Mouse (Mus musculus): Measurements from ENCODE around the gene Abca4. TPM values are rescaled to one million over a fixed set of nuclear protein-coding genes. Genes with fewer than 3 reads are reported as not detected.
A peak's percentile ranks its signal among the peaks of the same experiment; 100 is the strongest.

Gene Abca4
- 1 to 10 TPM; 1.8 to 2.3 TPM for total RNA-seq (2021)
- long read RNA-seq, experiment 1, partial matches to known transcripts = 1 of 4 reads
- long read RNA-seq, experiment 1, other reads (novel, unspliced or antisense) = 2 of 4 reads
- long read RNA-seq, experiment 2, partial matches to known transcripts = 0 of 4 reads
- long read RNA-seq, experiment 2, other reads (novel, unspliced or antisense) = 3 of 4 reads

- DNase-seq = no peak
Measured at GRCm38 (mm10) chr3:122043799-122044547, at the start of gene Abca4. Gene Abca4, plus strand, starts transcription at chr3:122044443.

- no peak for DNase-seq
Measured at GRCm38 (mm10) chr3:121995125-121995524, 49.1 kb upstream of the Abca4 start.

- DNase-seq = no peak
Measured at GRCm38 (mm10) chr3:121999934-122000333, 44.3 kb upstream of the Abca4 start.

- DNase-seq = no peak
Measured at GRCm38 (mm10) chr3:122001568-122001967, 42.7 kb upstream of the Abca4 start.

- DNase-seq = no peak
Measured at GRCm38 (mm10) chr3:122009818-122010217, 34.4 kb upstream of the Abca4 start.

GRCm38 (mm10) chr3:122010292-122010691 lies 34.0 kb upstream of the Abca4 start:
- no peak for DNase-seq

GRCm38 (mm10) chr3:122012464-122012863 lies 31.8 kb upstream of the Abca4 start:
- no peak for DNase-seq

- no peak for DNase-seq
Measured at GRCm38 (mm10) chr3:122018421-122018820, 25.8 kb upstream of the Abca4 start.

GRCm38 (mm10) chr3:122019159-122019558 lies 25.1 kb upstream of the Abca4 start:
- DNase-seq = no peak

GRCm38 (mm10) chr3:122021029-122021652 lies 23.1 kb upstream of the Abca4 start:
- DNase-seq = no peak

- no peak for DNase-seq
Measured at GRCm38 (mm10) chr3:122022355-122022754, 21.9 kb upstream of the Abca4 start.

GRCm38 (mm10) chr3:122026676-122027075 lies 17.6 kb upstream of the Abca4 start:
- no peak for DNase-seq

- DNase-seq = no peak
Measured at GRCm38 (mm10) chr3:122027776-122028175, 16.5 kb upstream of the Abca4 start.

GRCm38 (mm10) chr3:122033248-122033837 lies 10.9 kb upstream of the Abca4 start:
- DNase-seq = no peak

GRCm38 (mm10) chr3:122034240-122034639 lies 10.0 kb upstream of the Abca4 start:
- DNase-seq = no peak

- no peak for DNase-seq
Measured at GRCm38 (mm10) chr3:122035092-122035491, 9.2 kb upstream of the Abca4 start.

- DNase-seq = no peak
Measured at GRCm38 (mm10) chr3:122040522-122040921, 3.7 kb upstream of the Abca4 start.

- DNase-seq = no peak
Measured at GRCm38 (mm10) chr3:122043102-122043501, 1.1 kb upstream of the Abca4 start.

GRCm38 (mm10) chr3:122046187-122046620 lies 2.0 kb downstream of the Abca4 start:
- DNase-seq = peak; percentile 67

- DNase-seq = no peak
Measured at GRCm38 (mm10) chr3:122047402-122047801, 3.2 kb downstream of the Abca4 start.

- peak; percentile 73 for DNase-seq
Measured at GRCm38 (mm10) chr3:122047921-122048861, 3.9 kb downstream of the Abca4 start.

- no peak for DNase-seq
Measured at GRCm38 (mm10) chr3:122049158-122049557, 4.9 kb downstream of the Abca4 start.

All from gastrocnemius, postnatal 10 days (tissue).